Mouse (Mus musculus): ENCODE results near the gene Miga1.

GRCm38 (mm10) chr3:152277912-152278311, 62.3 kb downstream of the Miga1 start:
- peak; percentile 13 for TF ChIP-seq CTCF (IDR thresholded peaks at IDR 0.05; ENCODE audit: low read depth, low read length)
- TF ChIP-seq POLR2A (IDR thresholded peaks at IDR 0.05; ENCODE audit: insufficient read depth, low read length), result no peak

Measured in ES-Bruce4 (cell line).